Mouse (Mus musculus) bone marrow, adult 2 months (tissue): ENCODE data around the gene Dctn1.

Experiments used
- CTCF ChIP-seq: fragments of 200-500 bp; IDR thresholded peaks from 2 replicates; pipeline ENCODE4 v1.5.1; 2011; ENCODE audit warnings: low read length, control low read depth; ENCODE audit not compliant: control insufficient read depth, insufficient read depth
- POLR2A ChIP-seq: fragments of 200-500 bp; IDR thresholded peaks from 2 replicates; pipeline ENCODE4 v1.6.1; 2011; ENCODE audit warnings: low read depth, mild to moderate bottlenecking, control low read depth, low read length, borderline replicate concordance; ENCODE audit not compliant: control insufficient read depth

DNA sequence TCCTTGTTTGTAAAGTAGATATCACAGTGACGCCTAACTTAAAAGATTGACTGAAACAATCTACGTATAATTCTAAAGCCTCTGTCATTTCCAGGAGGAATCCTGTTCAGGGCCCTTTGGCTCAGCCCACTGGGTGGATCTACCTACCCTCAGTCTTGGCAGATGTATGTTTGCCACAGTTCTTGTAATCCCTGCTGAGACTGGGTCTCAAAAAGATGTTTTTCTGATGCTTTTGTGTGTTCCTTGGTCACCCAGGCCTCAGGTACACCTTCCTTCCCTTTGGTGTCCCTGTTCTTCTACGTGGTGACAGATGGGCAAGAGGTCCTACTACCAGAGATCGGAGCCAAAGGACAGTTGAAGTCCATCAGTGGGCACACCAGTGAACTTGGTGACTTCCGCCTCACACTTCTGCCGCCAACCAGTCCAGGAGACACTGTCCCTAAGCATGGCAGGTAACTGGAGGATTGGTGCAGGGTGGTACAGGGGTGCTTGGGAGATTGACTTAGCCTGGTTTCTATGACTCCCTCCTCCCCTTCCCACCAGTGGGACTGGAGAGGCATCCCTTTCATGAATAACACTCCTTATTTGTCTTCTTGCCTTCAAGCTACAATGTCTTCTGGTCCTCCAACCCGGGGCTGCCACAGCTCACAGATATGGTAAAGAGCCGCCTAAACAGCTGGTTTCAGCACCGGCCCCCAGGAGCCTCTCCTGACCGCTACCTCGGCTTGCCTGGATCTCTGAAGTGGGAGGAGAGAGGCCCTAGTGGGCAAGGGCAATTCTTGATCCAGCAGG, 49.2 kb upstream of the Dctn1 start:
- TF ChIP-seq CTCF (no peak), POLR2A (no peak)
